Mouse (Mus musculus): Measurements from ENCODE around the gene Mpc2. TPM values are rescaled to one million over a fixed set of nuclear protein-coding genes. Genes with fewer than 3 reads are reported as not detected.

Mpc2 gene
- polyA plus RNA-seq, 1 experiment from 2014 or later: 270 TPM

DNA sequence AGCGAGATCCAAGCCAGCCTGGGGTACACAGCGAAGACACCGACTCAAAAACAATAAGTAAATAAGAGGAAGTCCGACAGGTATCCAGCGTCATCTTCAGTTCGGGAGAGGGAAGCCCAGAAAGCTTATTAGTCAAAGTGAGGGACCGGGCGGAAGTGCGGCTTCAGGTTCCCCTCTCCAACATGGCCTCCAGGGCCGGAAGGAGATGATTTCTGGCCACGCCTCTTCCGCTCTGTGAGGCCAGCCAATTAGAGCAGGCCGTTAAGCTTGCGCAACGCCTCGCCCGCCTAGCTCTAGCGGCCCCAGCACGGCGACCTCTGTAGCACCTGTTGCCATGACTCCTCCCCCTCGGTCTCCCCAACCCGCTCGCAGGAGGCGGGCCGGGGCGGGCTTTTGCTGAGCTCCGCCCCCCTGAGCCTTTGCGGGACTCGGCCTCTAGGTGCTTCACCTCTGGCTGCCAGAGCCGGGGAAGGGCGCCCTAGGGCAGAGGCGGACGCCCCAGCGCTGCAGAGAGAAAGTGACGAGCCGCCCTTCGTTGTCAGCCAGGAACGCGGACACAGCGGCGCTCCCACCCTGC is 452 bp downstream of the Mpc2 start:
- ATAC-seq (ENCODE audit: insufficient read depth): peak; percentile 89
- H3K4me3 ChIP-seq (replicated peaks): peak overlapping the region; percentile 100
- H3K27ac ChIP-seq (replicated peaks): peak overlapping the region; percentile 99
- H3K36me3 ChIP-seq (replicated peaks): no peaks in the 10 kb centered on the region
- H3K4me1 ChIP-seq (replicated peaks): peaks cover 34% of the 10 kb centered on the region
- no peaks in the 10 kb centered on the region for H3K27me3 ChIP-seq
- WGBS (ENCODE audit: insufficient replicate concordance): under 1% methylated on average over 41 of the region's 41 CpGs
- no peaks in the 10 kb centered on the region for H3K9me3 ChIP-seq (replicated peaks)
- H3K9ac ChIP-seq: peak overlapping the region; percentile 95
- peak overlapping the region; percentile 77 for H3K4me2 ChIP-seq

- Histone ChIP-seq H3K9ac (peak overlapping the region; percentile 84), H3K4me1 (replicated peaks) (peaks cover 36% of the 10 kb centered on the region), H3K4me2 (peak overlapping the region; percentile 71), H3K4me3 (replicated peaks) (peak overlapping the region; percentile 100), H3K36me3 (replicated peaks) (no peaks in the 10 kb centered on the region), H3K27ac (replicated peaks) (peak overlapping the region; percentile 97), H3K9me3 (replicated peaks) (no peaks in the 10 kb centered on the region), H3K27me3 (no peaks in the 10 kb centered on the region)
- ATAC-seq (ENCODE audit: insufficient read depth): no peak
- 3% methylated on average over 9 of the region's 9 CpGs for whole genome bisulfite sequencing (ENCODE audit: insufficient replicate concordance)
These were observed 1.2 kb downstream of the Mpc2 start for GRCm38 (mm10) chr1:165461681-165462080.

- H3K9ac ChIP-seq: no peak overlapping the region
- peak overlapping the region; percentile 39 for H3K4me3 ChIP-seq (replicated peaks)
- H3K27ac ChIP-seq (replicated peaks): no peak overlapping the region
- H3K4me1 ChIP-seq (replicated peaks): peaks cover 30% of the 10 kb centered on the region
- H3K27me3 ChIP-seq: no peaks in the 10 kb centered on the region
- no peaks in the 10 kb centered on the region for H3K9me3 ChIP-seq (replicated peaks)
- no peak for ATAC-seq (ENCODE audit: insufficient read depth)
- no peaks in the 10 kb centered on the region for H3K36me3 ChIP-seq (replicated peaks)
- WGBS (ENCODE audit: insufficient replicate concordance): 65% methylated on average over 1 of the region's 1 CpGs
- peak overlapping the region; percentile 55 for H3K4me2 ChIP-seq
These were observed 2.4 kb downstream of the Mpc2 start for GRCm38 (mm10) chr1:165462861-165463260.

GRCm38 (mm10) chr1:165464574-165464973 is 4.1 kb downstream of the Mpc2 start:
- Histone ChIP-seq H3K36me3 (replicated peaks) (no peaks in the 10 kb centered on the region), H3K27me3 (no peaks in the 10 kb centered on the region), H3K9me3 (replicated peaks) (no peaks in the 10 kb centered on the region), H3K27ac (replicated peaks) (no peak overlapping the region), H3K4me1 (replicated peaks) (peaks cover 25% of the 10 kb centered on the region), H3K4me3 (replicated peaks) (no peak overlapping the region), H3K4me2 (no peak overlapping the region), H3K9ac (no peak overlapping the region)
- no peak for ATAC-seq (ENCODE audit: insufficient read depth)
- WGBS (ENCODE audit: insufficient replicate concordance): 68% methylated on average over 3 of the region's 3 CpGs

DNA sequence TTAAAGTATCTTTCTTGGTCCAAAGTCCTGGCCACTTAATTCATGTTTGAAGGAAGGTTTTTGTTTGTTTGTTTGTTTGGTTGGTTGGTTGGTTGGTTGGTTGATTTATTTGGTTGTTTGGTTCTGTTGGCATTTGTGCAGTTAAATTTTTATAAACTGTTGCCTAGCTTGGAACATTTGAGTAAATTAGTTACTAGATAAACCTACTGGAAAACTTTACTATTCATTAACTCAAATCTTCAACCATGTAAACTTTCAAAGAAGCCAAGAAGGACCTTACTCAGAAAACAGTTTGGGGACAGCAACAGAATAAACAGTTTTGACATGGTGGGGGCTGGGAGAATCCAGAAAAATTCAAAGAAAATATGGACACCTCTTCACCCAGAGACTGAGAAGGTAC is 8.5 kb downstream of the Mpc2 start:
- Histone ChIP-seq H3K36me3 (replicated peaks) (no peaks in the 10 kb centered on the region), H3K4me3 (replicated peaks) (no peak overlapping the region), H3K4me1 (replicated peaks) (peaks cover 13% of the 10 kb centered on the region), H3K27ac (replicated peaks) (no peak overlapping the region), H3K9me3 (replicated peaks) (no peaks in the 10 kb centered on the region), H3K9ac (no peak overlapping the region), H3K27me3 (no peaks in the 10 kb centered on the region), H3K4me2 (0 out of 2 replicates have a peak overlapping the region, but pooled peaks have one; percentile 5)
- no peak for ATAC-seq (ENCODE audit: insufficient read depth)

- H3K36me3 ChIP-seq (replicated peaks): no peaks in the 10 kb centered on the region
- no peak overlapping the region for H3K9ac ChIP-seq
- H3K27me3 ChIP-seq: no peaks in the 10 kb centered on the region
- H3K9me3 ChIP-seq (replicated peaks): no peaks in the 10 kb centered on the region
- H3K27ac ChIP-seq (replicated peaks): peak overlapping the region; percentile 29; the same call in 1 of the 2 replicates
- H3K4me2 ChIP-seq: no peak overlapping the region
- no peak for ATAC-seq (ENCODE audit: insufficient read depth)
- peaks cover 13% of the 10 kb centered on the region for H3K4me1 ChIP-seq (replicated peaks)
- H3K4me3 ChIP-seq (replicated peaks): no peak overlapping the region
These were observed 9.3 kb downstream of the Mpc2 start for GRCm38 (mm10) chr1:165469717-165470116.

DNA sequence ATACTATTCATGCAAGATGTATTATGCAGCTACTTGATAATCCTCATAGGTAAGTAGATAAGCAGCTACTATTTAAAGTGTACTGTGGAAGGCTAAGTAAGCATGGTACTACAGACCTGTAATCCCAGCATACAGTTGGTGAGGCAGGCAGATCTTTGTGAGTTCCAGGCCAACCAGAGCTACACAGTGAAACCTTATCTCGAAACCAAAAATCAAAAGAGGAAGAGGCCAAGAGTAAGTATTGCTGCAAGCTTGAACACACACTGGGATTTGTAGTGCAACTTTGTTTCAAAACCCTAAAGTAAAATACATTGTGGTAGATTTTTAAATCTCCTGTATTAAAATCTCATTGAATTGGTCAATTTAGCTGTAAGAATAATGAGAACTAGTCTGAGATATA is 11.1 kb downstream of the Mpc2 start:
- no peak for ATAC-seq (ENCODE audit: insufficient read depth)
- WGBS (ENCODE audit: insufficient replicate concordance): 19% methylated on average over 1 of the region's 1 CpGs

GRCm38 (mm10) chr1:165484688-165485233 is 24.3 kb downstream of the Mpc2 start, which contains the start of gene Adcy10:
TSS of gene Adcy10 (plus strand) at chr1:165485183.
- no peaks in the 10 kb centered on the region for H3K27me3 ChIP-seq
- no peak within 1 kb of the TSS for H3K4me3 ChIP-seq (replicated peaks)
- no peak within 1 kb of the TSS for H3K9ac ChIP-seq
- no peaks in the 10 kb centered on the region for H3K9me3 ChIP-seq (replicated peaks)
- peaks cover 21% of the 10 kb centered on the region for H3K36me3 ChIP-seq (replicated peaks)
- H3K4me1 ChIP-seq (replicated peaks): peaks cover 9% of the 10 kb centered on the region; the same call in 1 of the 2 replicates
- peak; percentile 56; the same call in 1 of the 2 replicates for ATAC-seq (ENCODE audit: insufficient read depth)
- 70% methylated on average over 8 of the region's 8 CpGs for whole genome bisulfite sequencing (ENCODE audit: insufficient replicate concordance)
- H3K4me2 ChIP-seq: no peak within 1 kb of the TSS
- H3K27ac ChIP-seq (replicated peaks): peak within 1 kb of the TSS; percentile 42

More for the DNA sequence above, 11.1 kb downstream of the Mpc2 start:
- Histone ChIP-seq H3K9ac (no peak overlapping the region), H3K27ac (replicated peaks) (no peak overlapping the region), H3K9me3 (replicated peaks) (no peaks in the 10 kb centered on the region), H3K4me3 (replicated peaks) (no peak overlapping the region), H3K36me3 (replicated peaks) (no peaks in the 10 kb centered on the region), H3K4me2 (no peak overlapping the region), H3K27me3 (no peaks in the 10 kb centered on the region), H3K4me1 (replicated peaks) (peaks cover 9% of the 10 kb centered on the region)

- no peak for ATAC-seq (ENCODE audit: insufficient read depth)
- Histone ChIP-seq H3K27me3 (no peaks in the 10 kb centered on the region), H3K9ac (no peak overlapping the region), H3K4me3 (replicated peaks) (no peak overlapping the region), H3K27ac (replicated peaks) (no peak overlapping the region), H3K9me3 (replicated peaks) (no peaks in the 10 kb centered on the region), H3K4me1 (replicated peaks) (peaks cover 9% of the 10 kb centered on the region; the same call in 1 of the 2 replicates), H3K4me2 (no peak overlapping the region), H3K36me3 (replicated peaks) (peaks cover 11% of the 10 kb centered on the region)
- 66% methylated on average over 2 of the region's 2 CpGs for WGBS (ENCODE audit: insufficient replicate concordance)
These were observed 25.7 kb downstream of the Mpc2 start for GRCm38 (mm10) chr1:165486108-165486507.

DNA sequence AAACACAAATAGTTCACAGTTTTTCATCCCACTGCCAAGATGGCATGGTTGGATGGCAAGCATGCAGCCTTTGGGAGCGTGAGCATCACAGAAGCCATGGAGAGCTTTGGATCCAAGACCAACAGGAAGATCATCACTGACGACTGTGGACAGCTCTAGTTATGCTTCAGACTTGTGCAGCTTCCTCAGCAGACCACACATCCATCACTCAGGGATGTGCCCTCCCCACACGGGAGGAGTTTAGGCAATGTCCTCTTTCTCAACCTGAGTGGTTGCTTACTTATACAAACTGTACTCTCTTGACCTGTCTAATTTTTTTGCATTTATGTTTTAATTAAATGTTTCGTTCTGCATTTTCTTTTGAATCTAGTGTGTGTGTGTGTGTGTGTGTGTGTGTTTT is 28.8 kb downstream of the Mpc2 start:
- H3K9ac ChIP-seq: no peak overlapping the region
- no peaks in the 10 kb centered on the region for H3K36me3 ChIP-seq (replicated peaks)
- no peak overlapping the region for H3K4me2 ChIP-seq
- no peak overlapping the region for H3K4me3 ChIP-seq (replicated peaks)
- no peak for ATAC-seq (ENCODE audit: insufficient read depth)
- H3K27ac ChIP-seq (replicated peaks): no peak overlapping the region
- peaks cover 9% of the 10 kb centered on the region; the same call in 1 of the 2 replicates for H3K4me1 ChIP-seq (replicated peaks)
- H3K27me3 ChIP-seq: no peaks in the 10 kb centered on the region
- 42% methylated on average over 4 of the region's 4 CpGs for WGBS (ENCODE audit: insufficient replicate concordance)
- no peaks in the 10 kb centered on the region for H3K9me3 ChIP-seq (replicated peaks)

DNA sequence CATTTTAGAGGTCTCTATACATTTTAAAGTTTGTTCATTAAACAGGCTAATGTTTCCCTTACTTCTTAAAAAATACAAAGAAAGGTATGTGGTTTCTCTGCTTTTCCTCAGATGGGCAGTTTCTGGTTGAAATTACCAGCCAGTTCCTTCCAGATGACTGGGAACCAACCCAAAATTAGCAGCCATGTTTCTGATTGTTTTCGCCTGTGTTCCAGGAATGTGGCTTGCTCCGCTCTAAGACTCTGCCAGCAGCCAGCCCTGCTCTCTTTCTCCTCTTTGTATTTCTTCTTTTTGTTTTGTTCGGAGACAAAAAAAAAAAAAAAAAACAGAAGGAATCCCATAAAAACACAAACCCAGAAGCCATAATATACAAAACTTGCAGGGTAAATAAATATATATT is 38.4 kb downstream of the Mpc2 start:
- no peak overlapping the region for H3K27ac ChIP-seq (replicated peaks)
- H3K9ac ChIP-seq: no peak overlapping the region
- WGBS (ENCODE audit: insufficient replicate concordance): 41% methylated on average over 3 of the region's 3 CpGs
- H3K27me3 ChIP-seq: no peaks in the 10 kb centered on the region
- H3K4me3 ChIP-seq (replicated peaks): no peak overlapping the region
- no peaks in the 10 kb centered on the region for H3K36me3 ChIP-seq (replicated peaks)
- H3K4me1 ChIP-seq (replicated peaks): no peaks in the 10 kb centered on the region
- H3K9me3 ChIP-seq (replicated peaks): no peaks in the 10 kb centered on the region
- ATAC-seq (ENCODE audit: insufficient read depth): no peak
- no peak overlapping the region for H3K4me2 ChIP-seq
